Mouse (Mus musculus): ENCODE measurements around the gene Ice1. TPM values are rescaled to one million over a fixed set of nuclear protein-coding genes. Genes with fewer than 3 reads are reported as not detected.

Ice1 gene
- polyA plus RNA-seq, 1 experiment = 15.9 TPM

Other genes starting within 250 kb of the Ice1 start
- gene Adamts16, start 204.2 kb upstream of the Ice1 start, polyA plus RNA-seq (2012; fragmentation: generic; extraction: Trizol) = 0.67 TPM

All from myocyte (in vitro differentiated cells).